Mouse (Mus musculus) thymus, adult 2 months (tissue): ENCODE data around the gene Tmem196.

ENCODE experiments used
- CTCF ChIP-seq: fragments of 200-500 bp; IDR thresholded peaks from 2 replicates; pipeline ENCODE4 v1.5.1; 2012; ENCODE audit warnings: mild to moderate bottlenecking, control low read depth, low read length, moderate library complexity, borderline replicate concordance; ENCODE audit not compliant: control insufficient read depth, poor library complexity, insufficient read depth; ENCODE audit errors: extremely low read depth
- POLR2A ChIP-seq: fragments of 200-500 bp; IDR thresholded peaks from 2 replicates; pipeline ENCODE4 v1.6.1; 2012; ENCODE audit warnings: mild to moderate bottlenecking, low read length, control low read depth, moderate library complexity; ENCODE audit not compliant: control insufficient read depth, poor library complexity, insufficient read depth; ENCODE audit errors: extremely low read depth

DNA sequence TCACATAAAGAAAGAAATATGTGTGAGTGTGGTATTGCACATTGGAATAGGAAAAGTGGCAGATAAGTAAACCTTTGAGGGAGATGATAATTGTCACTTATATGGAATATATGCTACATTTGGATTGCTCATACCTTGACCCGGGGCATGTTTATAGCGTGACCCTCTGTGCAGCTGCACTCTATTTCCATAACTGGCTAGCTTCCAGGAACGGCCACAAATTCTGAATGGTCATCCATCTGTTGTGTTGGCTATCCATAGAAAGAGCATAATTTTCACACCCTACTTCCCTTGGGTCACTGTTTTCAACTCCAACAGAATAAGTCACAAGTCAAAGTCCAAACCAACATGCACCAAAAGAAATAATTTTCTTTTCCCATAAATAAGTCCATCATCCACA is 11.4 kb downstream of the Tmem196 start:
- TF ChIP-seq CTCF, result no peak
- TF ChIP-seq POLR2A, result no peak
